Mouse (Mus musculus) stomach, embryonic 16.5 days (tissue): ENCODE measurements around the gene D6Ertd527e. TPM values are rescaled to one million over a fixed set of nuclear protein-coding genes. Genes with fewer than 3 reads are reported as not detected.

Experiments
- ATAC-seq: fragments of 200-750 bp; cut with Nextera tagmentation; 2 replicates; pipeline ENCODE4 v1.8.0; 2017; ENCODE audit warnings: moderate number of reproducible peaks, moderate TSS enrichment; ENCODE audit not compliant: insufficient read depth, low FRiP score
- H3K27ac ChIP-seq: fragments of 300-500 bp; sonication (generic); 2 replicates; pipeline ENCODE4 v1.5.1; 2014; ENCODE audit warnings: low read length
- H3K27me3 ChIP-seq: fragments of 300-500 bp; sonication (generic); 2 replicates; pipeline ENCODE4 v1.6.1; 2014; ENCODE audit warnings: low read length, control low read depth, mixed read lengths; ENCODE audit not compliant: control insufficient read depth, insufficient read depth
- H3K36me3 ChIP-seq: fragments of 300-500 bp; sonication (generic); 2 replicates; pipeline ENCODE4 v1.6.1; 2014; ENCODE audit warnings: low read length; ENCODE audit not compliant: control insufficient read depth, insufficient read depth
- H3K4me1 ChIP-seq: fragments of 300-500 bp; sonication (generic); 2 replicates; pipeline ENCODE4 v1.6.1; 2014; ENCODE audit warnings: low read length, control low read depth, mixed read lengths; ENCODE audit not compliant: control insufficient read depth, insufficient read depth
- H3K4me2 ChIP-seq: fragments of 300-500 bp; sonication (generic); 2 replicates; pipeline ENCODE4 v1.6.1; 2014; ENCODE audit warnings: low read depth, low read length, mixed read lengths
- H3K4me3 ChIP-seq: fragments of 300-500 bp; sonication (generic); replicated peaks from 2 replicates; pipeline ENCODE4 v1.5.1; 2014; ENCODE audit warnings: mild to moderate bottlenecking, low read length
- H3K9ac ChIP-seq: fragments of 300-500 bp; sonication (generic); 2 replicates; pipeline ENCODE4 v1.6.1; 2014; ENCODE audit warnings: low read length
- H3K9me3 ChIP-seq: fragments of 300-500 bp; sonication (generic); replicated peaks from 2 replicates; pipeline ENCODE4 v1.6.1; 2016; ENCODE audit warnings: low read length, control low read depth; ENCODE audit not compliant: control insufficient read depth
- WGBS: fragments of 180-500 bp; shearing (Covaris S2); extraction: QIAGEN DNeasy Blood & Tissue Kit; methylation state at CpG from one replicate; pipeline ENCODE4 v1.1.7; 2014; 5-methylcytosine and 5-hydroxymethylcytosine counted together
- polyA plus RNA-seq: library from polyadenylated mRNA; unstranded; fragments of >200 nt; fragmentation: Nextera tagmentation; extraction: Ambion mirVana; gene quantifications from 2 replicates; pipeline ENCODE4 v1.2.1, GENCODE M21; 2015

D6Ertd527e gene
- polyA plus RNA-seq, 1 experiment from 2014 or later, result 0.61 TPM

DNA sequence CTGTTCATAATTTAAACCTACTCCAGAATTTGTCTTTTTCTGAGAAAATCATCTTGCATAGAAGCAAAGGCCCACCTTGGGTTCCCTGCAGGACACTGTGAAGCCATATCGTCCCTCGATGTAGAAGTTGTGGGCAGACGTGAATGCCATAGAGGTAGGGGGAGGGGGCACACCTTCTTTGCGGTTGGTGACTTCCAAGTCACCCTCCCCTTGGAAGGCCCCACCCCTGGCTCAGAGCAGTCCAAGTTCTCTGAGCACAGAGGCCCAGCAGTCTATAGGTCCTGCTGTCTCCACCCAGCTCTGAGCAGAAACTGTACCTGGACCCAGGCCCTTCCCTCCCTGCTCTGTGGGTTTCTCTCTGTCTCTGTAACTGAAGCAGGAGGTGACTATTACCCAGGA, 2.6 kb upstream of the D6Ertd527e start:
- Histone ChIP-seq H3K9ac (peak overlapping the region; percentile 13; the same call in 1 of the 2 replicates), H3K4me2 (no peak overlapping the region), H3K36me3 (no peaks in the 10 kb centered on the region), H3K27me3 (no peaks in the 10 kb centered on the region), H3K27ac (peak overlapping the region; percentile 46; the same call in 1 of the 2 replicates), H3K9me3 (no peaks in the 10 kb centered on the region), H3K4me3 (no peak overlapping the region), H3K4me1 (peaks cover 27% of the 10 kb centered on the region)
- ATAC-seq, result peak; percentile 35; the same call in 1 of the 2 replicates
- WGBS, result 21% methylated on average over 4 of the region's 4 CpGs

- WGBS, result 33% methylated on average over 7 of the region's 7 CpGs
- H3K4me2 ChIP-seq, result no peak overlapping the region
- H3K9me3 ChIP-seq, result no peaks in the 10 kb centered on the region
- ATAC-seq, result peak; percentile 63; the same call in 1 of the 2 replicates
- H3K27me3 ChIP-seq, result no peaks in the 10 kb centered on the region
- no peaks in the 10 kb centered on the region for H3K36me3 ChIP-seq
- H3K27ac ChIP-seq, result peak overlapping the region; percentile 46; the same call in 1 of the 2 replicates
- no peak overlapping the region for H3K4me3 ChIP-seq
- H3K9ac ChIP-seq, result peak overlapping the region; percentile 13; the same call in 1 of the 2 replicates
- H3K4me1 ChIP-seq, result peaks cover 27% of the 10 kb centered on the region
Measured at GRCm38 (mm10) chr6:87102421-87102911, 2.1 kb upstream of the D6Ertd527e start.

- H3K27me3 ChIP-seq, result no peaks in the 10 kb centered on the region
- H3K9me3 ChIP-seq, result no peaks in the 10 kb centered on the region
- H3K4me2 ChIP-seq, result no peak overlapping the region
- H3K27ac ChIP-seq, result no peak overlapping the region
- peaks cover 27% of the 10 kb centered on the region for H3K4me1 ChIP-seq
- no peak for ATAC-seq
- H3K9ac ChIP-seq, result no peak overlapping the region
- no peaks in the 10 kb centered on the region for H3K36me3 ChIP-seq
- WGBS, result 76% methylated on average over 1 of the region's 1 CpGs
- H3K4me3 ChIP-seq, result no peak overlapping the region
Measured at GRCm38 (mm10) chr6:87103314-87103713, 1.2 kb upstream of the D6Ertd527e start.

- WGBS, result 95% methylated on average over 1 of the region's 1 CpGs
Measured at GRCm38 (mm10) chr6:87111493-87111892, 6.9 kb downstream of the D6Ertd527e start.

GRCm38 (mm10) chr6:87112125-87112524, 7.6 kb downstream of the D6Ertd527e start:
- 70% methylated on average over 6 of the region's 6 CpGs for WGBS
- Histone ChIP-seq H3K27ac (0 out of 2 replicates have a peak overlapping the region, but pooled peaks have one; percentile 15), H3K9ac (no peak overlapping the region), H3K4me1 (no peaks in the 10 kb centered on the region), H3K4me2 (no peak overlapping the region), H3K27me3 (no peaks in the 10 kb centered on the region), H3K36me3 (no peaks in the 10 kb centered on the region), H3K4me3 (no peak overlapping the region), H3K9me3 (no peaks in the 10 kb centered on the region)
- ATAC-seq, result no peak

More at GRCm38 (mm10) chr6:87111493-87111892, 6.9 kb downstream of the D6Ertd527e start:
- H3K9ac ChIP-seq, result no peak overlapping the region
- H3K27ac ChIP-seq, result no peak overlapping the region
- H3K9me3 ChIP-seq, result no peaks in the 10 kb centered on the region
- H3K4me1 ChIP-seq, result no peaks in the 10 kb centered on the region
- H3K27me3 ChIP-seq, result no peaks in the 10 kb centered on the region
- no peaks in the 10 kb centered on the region for H3K36me3 ChIP-seq
- H3K4me2 ChIP-seq, result no peak overlapping the region
- no peak for ATAC-seq
- no peak overlapping the region for H3K4me3 ChIP-seq

DNA sequence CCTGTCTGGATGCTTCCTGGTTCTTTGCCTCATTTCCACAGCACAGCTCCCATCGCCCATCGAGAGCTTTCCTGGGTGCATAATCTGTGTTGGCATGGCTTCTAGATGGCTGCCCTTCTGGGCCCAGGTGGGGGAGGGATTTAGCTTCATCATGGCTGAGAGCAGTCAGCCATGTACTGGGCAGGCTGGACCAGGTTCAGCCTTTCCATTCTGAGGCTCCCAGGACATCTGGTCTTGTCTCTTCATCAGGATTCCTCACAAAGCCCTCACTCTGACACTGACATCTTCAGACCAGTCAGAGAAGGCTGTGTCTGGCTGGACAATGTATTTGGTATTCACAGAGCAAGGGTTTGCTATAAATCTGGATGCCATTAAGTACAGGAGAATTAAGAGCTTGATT, 11.4 kb downstream of the D6Ertd527e start:
- WGBS, result 79% methylated on average over 2 of the region's 2 CpGs
- Histone ChIP-seq H3K4me3 (no peak overlapping the region), H3K36me3 (no peaks in the 10 kb centered on the region), H3K27ac (no peak overlapping the region), H3K27me3 (no peaks in the 10 kb centered on the region), H3K4me2 (no peak overlapping the region), H3K9ac (no peak overlapping the region), H3K4me1 (no peaks in the 10 kb centered on the region), H3K9me3 (no peaks in the 10 kb centered on the region)
- no peak for ATAC-seq

- Histone ChIP-seq H3K27me3 (no peaks in the 10 kb centered on the region), H3K4me2 (no peak overlapping the region), H3K4me3 (no peak overlapping the region), H3K9me3 (no peaks in the 10 kb centered on the region), H3K9ac (no peak overlapping the region), H3K4me1 (no peaks in the 10 kb centered on the region), H3K36me3 (no peaks in the 10 kb centered on the region), H3K27ac (no peak overlapping the region)
- WGBS, result 82% methylated on average over 7 of the region's 7 CpGs
- no peak for ATAC-seq
Measured at GRCm38 (mm10) chr6:87116596-87116995, 12.1 kb downstream of the D6Ertd527e start.

- H3K27ac ChIP-seq, result peak overlapping the region; percentile 40
- WGBS, result 77% methylated on average over 20 of the region's 20 CpGs
- no peaks in the 10 kb centered on the region for H3K9me3 ChIP-seq
- peak; percentile 69; the same call in 1 of the 2 replicates for ATAC-seq
- H3K27me3 ChIP-seq, result no peaks in the 10 kb centered on the region
- no peak overlapping the region for H3K9ac ChIP-seq
- no peak overlapping the region for H3K4me2 ChIP-seq
- H3K4me1 ChIP-seq, result no peaks in the 10 kb centered on the region
- H3K36me3 ChIP-seq, result no peaks in the 10 kb centered on the region
- no peak overlapping the region for H3K4me3 ChIP-seq
Measured at GRCm38 (mm10) chr6:87119066-87119837, 14.7 kb downstream of the D6Ertd527e start.

DNA sequence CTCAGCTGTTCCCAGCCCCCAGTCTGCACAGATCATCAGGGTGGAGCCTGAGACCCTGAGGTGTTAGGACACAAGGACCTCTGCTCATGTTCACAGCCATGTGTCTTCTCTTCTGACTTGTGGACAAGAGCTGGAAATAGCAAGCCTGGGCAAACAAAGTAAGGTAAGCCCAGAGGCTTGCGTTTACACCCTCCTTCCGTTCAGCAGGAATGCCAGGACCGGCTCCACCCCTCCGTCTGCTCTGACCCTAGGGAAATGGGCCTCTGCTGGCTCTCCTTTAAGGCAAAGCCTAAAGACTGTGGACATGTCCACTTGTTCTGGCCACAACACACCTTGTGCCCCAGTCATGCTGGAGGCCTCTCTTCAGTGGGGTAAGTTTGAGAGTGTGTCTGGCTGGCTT, 15.4 kb downstream of the D6Ertd527e start:
- WGBS, result 58% methylated on average over 4 of the region's 4 CpGs
- H3K36me3 ChIP-seq, result no peaks in the 10 kb centered on the region
- no peaks in the 10 kb centered on the region for H3K4me1 ChIP-seq
- peak overlapping the region; percentile 40 for H3K27ac ChIP-seq
- 0 out of 2 replicates have a peak, but pooled peaks have one; percentile 37 for ATAC-seq
- H3K9ac ChIP-seq, result no peak overlapping the region
- H3K4me2 ChIP-seq, result no peak overlapping the region
- H3K4me3 ChIP-seq, result no peak overlapping the region
- no peaks in the 10 kb centered on the region for H3K27me3 ChIP-seq
- H3K9me3 ChIP-seq, result no peaks in the 10 kb centered on the region
